Mouse (Mus musculus): ENCODE results near the gene Chn2. TPM values are rescaled to one million over a fixed set of nuclear protein-coding genes. Genes with fewer than 3 reads are reported as not detected.
A peak's percentile ranks its signal among the peaks of the same experiment; 100 is the strongest.

Gene Chn2
- polyA plus RNA-seq, 1 experiment, result 9.5 TPM

DNA sequence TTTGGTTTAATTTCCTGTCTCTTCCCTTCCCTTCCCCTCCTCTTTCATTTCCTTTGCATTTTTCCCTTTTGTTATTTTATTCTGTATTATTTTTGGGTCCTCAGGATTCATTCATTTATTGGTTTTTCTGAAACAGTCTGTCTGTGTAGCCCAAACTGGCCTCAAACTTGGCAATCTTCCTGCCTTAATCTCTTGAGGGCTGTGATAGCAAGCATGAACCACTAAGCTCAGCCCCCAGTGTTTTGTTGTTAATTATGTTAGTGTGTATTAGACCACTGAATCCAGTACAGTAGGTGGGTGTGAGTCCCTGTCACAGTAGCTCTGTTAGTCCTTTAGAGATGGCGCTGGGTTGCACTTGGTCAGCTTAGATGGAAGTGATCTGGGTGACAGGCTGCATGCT, 93.2 kb downstream of the Chn2 start:
- H3K4me1 ChIP-seq, result peaks cover 51% of the 10 kb centered on the region
- no peaks in the 10 kb centered on the region for H3K36me3 ChIP-seq (replicated peaks; ENCODE audit: low read length)
- TF ChIP-seq GATA1 (IDR thresholded peaks at IDR 0.05; ENCODE audit: borderline replicate concordance, low read length), result no peak
- no peak for TF ChIP-seq FLI1 (IDR thresholded peaks at IDR 0.05; ENCODE audit: low read length)
- H3K4me3 ChIP-seq (replicated peaks), result no peak overlapping the region
- peaks cover 3% of the 10 kb centered on the region for H3K27me3 ChIP-seq (replicated peaks)
- H3K9me3 ChIP-seq, result no peaks in the 10 kb centered on the region

DNA sequence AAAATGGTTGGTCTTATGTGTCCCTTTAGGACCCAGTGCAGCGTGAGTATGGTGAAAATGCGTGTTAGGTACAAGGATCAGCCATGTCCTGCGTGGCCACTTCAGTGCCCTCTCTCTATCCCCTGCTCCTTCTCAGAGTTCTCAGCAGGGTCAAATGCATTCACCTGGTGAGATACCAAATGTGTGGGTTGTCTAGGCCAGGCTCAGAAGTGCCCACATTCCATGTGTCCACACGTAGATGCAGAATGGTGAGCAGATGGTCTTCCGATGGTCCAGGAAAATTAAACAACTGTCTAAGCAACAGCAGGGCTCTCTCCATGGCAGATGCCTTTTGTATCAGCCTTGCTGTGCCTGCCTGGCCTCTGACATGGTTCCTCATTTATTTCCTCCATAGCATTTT, 93.9 kb downstream of the Chn2 start:
- H3K9me3 ChIP-seq, result no peaks in the 10 kb centered on the region
- H3K4me1 ChIP-seq, result peaks cover 49% of the 10 kb centered on the region
- TF ChIP-seq GATA1 (IDR thresholded peaks at IDR 0.05; ENCODE audit: borderline replicate concordance, low read length) (no peak), FLI1 (IDR thresholded peaks at IDR 0.05; ENCODE audit: low read length) (no peak)
- H3K27me3 ChIP-seq (replicated peaks), result peaks cover 3% of the 10 kb centered on the region
- H3K4me3 ChIP-seq (replicated peaks), result no peak overlapping the region
- H3K36me3 ChIP-seq (replicated peaks; ENCODE audit: low read length), result no peaks in the 10 kb centered on the region

DNA sequence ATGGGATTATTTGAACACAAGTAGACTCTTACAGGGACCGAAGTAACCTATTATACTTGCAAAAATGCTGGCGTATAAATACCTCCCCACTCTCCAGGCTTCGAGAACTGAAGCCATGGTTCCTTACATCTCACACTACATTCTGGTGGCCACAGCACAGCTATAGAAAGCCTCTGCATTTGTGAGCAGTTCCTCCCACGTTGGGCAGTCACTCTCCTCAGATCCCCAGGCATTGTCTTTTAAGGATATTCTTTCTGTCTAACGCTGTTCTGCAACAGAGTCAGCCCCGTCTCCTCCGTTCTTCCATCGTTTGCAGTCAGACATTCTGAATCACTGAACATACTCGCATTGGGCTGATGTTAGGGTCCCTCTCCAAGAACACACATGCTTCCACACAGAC, 98.8 kb downstream of the Chn2 start:
- H3K27me3 ChIP-seq (replicated peaks), result peaks cover 3% of the 10 kb centered on the region
- TF ChIP-seq GATA1 (IDR thresholded peaks at IDR 0.05; ENCODE audit: borderline replicate concordance, low read length) (no peak), FLI1 (IDR thresholded peaks at IDR 0.05; ENCODE audit: low read length) (no peak)
- no peaks in the 10 kb centered on the region for H3K9me3 ChIP-seq
- peaks cover 29% of the 10 kb centered on the region for H3K4me1 ChIP-seq
- H3K4me3 ChIP-seq (replicated peaks), result no peak overlapping the region
- no peaks in the 10 kb centered on the region for H3K36me3 ChIP-seq (replicated peaks; ENCODE audit: low read length)

DNA sequence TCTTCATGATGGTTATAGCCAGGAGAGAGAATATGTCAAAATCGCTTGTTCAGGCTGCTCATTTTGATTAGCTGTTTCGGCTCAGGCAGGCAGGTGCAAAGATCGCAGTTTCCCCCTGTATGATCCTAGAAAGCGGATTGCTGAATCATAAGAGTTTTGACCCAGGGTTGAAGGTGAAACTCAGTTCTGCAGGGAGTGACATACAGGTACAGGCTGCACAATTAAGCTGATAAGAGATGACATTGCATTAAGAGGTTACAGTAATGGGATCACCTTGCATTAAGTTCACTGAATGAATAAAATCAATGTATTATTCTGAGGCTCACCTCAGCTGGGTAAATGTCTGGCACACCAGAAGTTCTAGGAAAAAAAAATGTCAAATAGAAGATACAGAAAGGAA, 101.1 kb downstream of the Chn2 start:
- no peaks in the 10 kb centered on the region for H3K9me3 ChIP-seq
- H3K4me3 ChIP-seq (replicated peaks), result no peak overlapping the region
- peaks cover 40% of the 10 kb centered on the region for H3K4me1 ChIP-seq
- H3K36me3 ChIP-seq (replicated peaks; ENCODE audit: low read length), result no peaks in the 10 kb centered on the region
- TF ChIP-seq GATA1 (IDR thresholded peaks at IDR 0.05; ENCODE audit: borderline replicate concordance, low read length) (no peak), FLI1 (IDR thresholded peaks at IDR 0.05; ENCODE audit: low read length) (no peak)
- peaks cover 3% of the 10 kb centered on the region for H3K27me3 ChIP-seq (replicated peaks)

DNA sequence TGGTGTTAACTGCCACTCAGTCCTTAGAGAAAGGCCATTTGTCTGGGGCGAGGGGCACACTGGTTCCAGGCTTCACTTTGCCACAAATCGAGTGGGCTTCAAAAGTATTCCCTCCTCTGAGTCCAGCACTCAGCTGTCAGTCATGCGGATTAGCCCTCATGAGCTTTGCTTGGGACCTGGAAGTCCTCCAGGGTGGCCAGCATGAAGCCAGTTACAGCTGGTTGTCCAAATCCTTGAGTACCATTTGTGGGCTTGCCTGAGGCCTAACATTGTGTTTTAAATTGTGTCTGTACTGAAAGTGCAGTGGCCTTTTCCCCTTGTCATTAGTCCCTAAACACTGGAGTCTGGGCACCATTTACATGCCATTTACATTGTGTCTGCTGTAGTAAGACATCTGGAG, 101.8 kb downstream of the Chn2 start:
- H3K4me3 ChIP-seq (replicated peaks), result no peak overlapping the region
- TF ChIP-seq GATA1 (IDR thresholded peaks at IDR 0.05; ENCODE audit: borderline replicate concordance, low read length) (no peak), FLI1 (IDR thresholded peaks at IDR 0.05; ENCODE audit: low read length) (no peak)

DNA sequence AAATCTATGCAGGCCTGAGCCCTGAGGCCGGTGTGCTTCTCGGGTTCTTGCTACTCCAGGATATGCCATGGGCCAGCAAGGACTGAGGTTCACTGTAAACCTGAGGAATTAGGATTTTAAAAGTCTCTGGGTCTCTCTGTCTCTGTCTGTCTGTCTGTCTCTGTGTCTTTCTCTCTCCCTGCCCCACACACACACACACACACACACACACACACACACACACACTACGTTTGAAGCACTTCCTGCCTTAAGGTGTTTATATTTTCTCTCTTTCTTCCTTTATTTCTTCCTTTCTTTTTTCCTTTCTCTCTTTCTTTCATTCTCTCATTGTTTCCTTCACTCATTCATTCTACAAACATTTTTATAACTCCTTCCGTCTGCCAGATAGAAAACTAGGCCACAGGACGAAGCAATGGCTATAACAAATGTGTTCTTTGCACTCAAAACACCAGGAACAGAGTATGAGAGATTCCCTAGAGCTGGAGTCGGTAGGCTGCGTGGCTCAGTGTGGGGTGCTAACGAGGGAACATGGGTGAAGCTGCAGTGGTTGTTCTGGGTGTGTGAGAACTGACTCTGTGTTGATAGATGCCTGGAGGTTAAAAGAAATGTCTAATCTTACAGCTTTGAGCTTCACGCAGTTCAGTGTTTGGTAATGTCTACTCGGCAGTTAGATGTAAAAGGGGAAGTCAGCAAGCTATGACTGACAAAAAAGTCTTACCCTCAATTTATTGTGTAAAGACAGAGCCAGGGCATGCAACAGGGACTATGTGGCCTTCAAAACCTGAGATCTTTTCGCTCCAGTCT, 103.7 kb downstream of the Chn2 start:
- Histone ChIP-seq H3K9me3 (no peaks in the 10 kb centered on the region), H3K4me1 (peaks cover 59% of the 10 kb centered on the region)
- TF ChIP-seq FLI1 (IDR thresholded peaks at IDR 0.05; ENCODE audit: low read length) (no peak), GATA1 (IDR thresholded peaks at IDR 0.05; ENCODE audit: borderline replicate concordance, low read length) (no peak)

More for the DNA sequence above, 101.8 kb downstream of the Chn2 start:
- H3K27me3 ChIP-seq (replicated peaks), result peaks cover 3% of the 10 kb centered on the region
- H3K4me1 ChIP-seq, result peaks cover 47% of the 10 kb centered on the region
- no peaks in the 10 kb centered on the region for H3K9me3 ChIP-seq
- no peaks in the 10 kb centered on the region for H3K36me3 ChIP-seq (replicated peaks; ENCODE audit: low read length)

DNA sequence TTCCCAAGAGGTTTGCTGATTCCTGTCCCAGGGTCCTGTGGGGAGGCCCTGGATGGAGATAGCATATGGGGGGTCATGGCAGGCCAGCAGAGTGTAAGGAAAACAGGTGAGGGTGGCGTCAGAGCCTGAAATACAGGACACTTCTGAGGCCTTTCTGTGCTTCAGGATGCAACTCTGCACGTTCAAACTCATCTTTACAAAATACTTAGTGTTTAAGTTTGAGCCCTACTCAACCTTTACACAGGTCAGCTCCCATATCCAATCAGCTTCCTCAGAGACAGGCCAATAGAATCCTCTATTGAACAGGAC, 104.3 kb downstream of the Chn2 start:
- Histone ChIP-seq H3K27me3 (replicated peaks) (no peaks in the 10 kb centered on the region), H3K36me3 (replicated peaks; ENCODE audit: low read length) (no peaks in the 10 kb centered on the region)

More for the DNA sequence above, 103.7 kb downstream of the Chn2 start:
- Histone ChIP-seq H3K4me3 (replicated peaks) (no peak overlapping the region), H3K27me3 (replicated peaks) (no peaks in the 10 kb centered on the region), H3K36me3 (replicated peaks; ENCODE audit: low read length) (no peaks in the 10 kb centered on the region)

DNA sequence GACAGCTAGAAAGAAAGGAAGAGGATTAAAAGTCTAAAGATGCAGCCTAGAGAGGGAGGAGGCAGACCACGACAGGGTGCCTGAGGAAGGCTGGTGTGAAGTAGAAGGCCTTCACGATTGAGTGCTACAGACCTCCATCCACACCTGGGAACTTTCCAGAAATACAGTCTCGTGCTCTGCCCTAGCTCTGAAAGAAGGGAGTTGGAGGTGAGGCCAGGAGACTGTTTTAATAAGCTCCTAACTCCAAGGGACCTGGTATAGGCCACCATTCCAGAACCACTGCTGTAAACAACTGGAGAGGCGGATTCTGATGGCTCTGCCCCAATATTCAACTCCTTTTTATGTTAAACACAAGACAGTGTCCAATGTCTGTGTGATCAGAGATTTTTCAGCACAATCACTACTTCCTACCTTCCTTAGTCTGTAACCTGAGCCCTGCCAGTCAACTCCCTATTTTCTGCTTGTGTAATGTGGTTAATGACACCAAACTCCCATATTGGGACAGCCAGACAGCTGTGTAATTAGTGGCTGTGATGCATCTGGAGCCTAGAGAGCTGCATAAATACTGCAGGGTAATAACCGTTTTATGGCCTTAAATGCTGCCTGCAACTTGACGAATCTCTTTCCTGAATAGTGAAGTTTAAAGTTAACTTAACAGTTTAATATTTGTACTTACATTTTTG, 109.6 kb downstream of the Chn2 start:
- Histone ChIP-seq H3K9me3 (peaks cover 6% of the 10 kb centered on the region; the same call in 1 of the 2 replicates), H3K4me1 (peaks cover 80% of the 10 kb centered on the region), H3K27me3 (replicated peaks) (no peaks in the 10 kb centered on the region), H3K4me3 (replicated peaks) (no peak overlapping the region), H3K36me3 (replicated peaks; ENCODE audit: low read length) (no peaks in the 10 kb centered on the region)
- no peak for TF ChIP-seq GATA1 (IDR thresholded peaks at IDR 0.05; ENCODE audit: borderline replicate concordance, low read length)
- no peak for TF ChIP-seq FLI1 (IDR thresholded peaks at IDR 0.05; ENCODE audit: low read length)

More for the DNA sequence above, 104.3 kb downstream of the Chn2 start:
- H3K4me1 ChIP-seq, result peaks cover 61% of the 10 kb centered on the region
- TF ChIP-seq FLI1 (IDR thresholded peaks at IDR 0.05; ENCODE audit: low read length), result no peak
- no peak for TF ChIP-seq GATA1 (IDR thresholded peaks at IDR 0.05; ENCODE audit: borderline replicate concordance, low read length)
- no peaks in the 10 kb centered on the region for H3K9me3 ChIP-seq
- H3K4me3 ChIP-seq (replicated peaks), result no peak overlapping the region

DNA sequence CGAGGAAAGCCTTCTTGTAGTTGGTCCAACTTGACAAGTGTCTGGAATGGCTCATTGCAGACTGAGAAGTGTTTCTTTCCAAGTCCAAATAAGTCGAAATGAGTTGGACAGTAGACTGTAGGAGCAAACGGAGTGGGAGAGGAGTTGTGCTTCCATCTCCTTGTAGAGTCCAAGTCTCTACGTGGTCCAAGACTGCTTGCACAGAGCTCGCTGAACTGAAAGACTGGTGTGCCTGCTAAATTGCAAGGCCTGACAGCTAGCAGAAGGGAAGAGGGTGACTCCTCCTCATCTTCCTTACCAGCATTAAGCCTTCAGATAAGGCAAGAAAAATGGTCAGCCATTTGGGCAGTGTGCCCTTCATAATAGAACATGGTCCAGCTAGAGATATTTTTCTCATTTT, 111.5 kb downstream of the Chn2 start:
- H3K9me3 ChIP-seq, result peaks cover 6% of the 10 kb centered on the region; the same call in 1 of the 2 replicates
- peak overlapping the region; percentile 8 for H3K4me3 ChIP-seq (replicated peaks)
- peaks cover 80% of the 10 kb centered on the region for H3K4me1 ChIP-seq
- H3K36me3 ChIP-seq (replicated peaks; ENCODE audit: low read length), result peaks cover 2% of the 10 kb centered on the region
- H3K27me3 ChIP-seq (replicated peaks), result no peaks in the 10 kb centered on the region
- TF ChIP-seq GATA1 (IDR thresholded peaks at IDR 0.05; ENCODE audit: borderline replicate concordance, low read length), result no peak
- TF ChIP-seq FLI1 (IDR thresholded peaks at IDR 0.05; ENCODE audit: low read length), result no peak
